Comparison of ENCODE assay signal across 8 mouse cellular contexts in genomic region chr4:107802450-107803331, GRCm38 (mm10). TPM values are rescaled to one million over a fixed set of nuclear protein-coding genes. Genes with fewer than 3 reads are reported as not detected.
DNase-seq lines count a peak whose midpoint lies in the region; ATAC-seq and TF ChIP-seq lines count a peak whose summit lies in the region.

No protein-coding gene starts in this region.

- no peak for TF ChIP-seq CTCF in lung, adult 2 months (IDR thresholded peaks at IDR 0.05; ENCODE audit: insufficient read depth, low read length)

- H3K4me1 ChIP-seq in lung, adult 2 months (ENCODE audit: control insufficient read depth, insufficient read depth, low read length): peaks cover 12% of the 10 kb centered on the region; the same call in 1 of the 2 replicates
- peaks cover 16% of the 10 kb centered on the region for H3K4me1 ChIP-seq in embryonic facial prominence, embryonic 12.5 days
- peaks cover 39% of the 10 kb centered on the region for H3K4me1 ChIP-seq in hindbrain, embryonic 16.5 days (ENCODE audit: control insufficient read depth, insufficient read depth, low read depth, low read length)

- H3K9ac ChIP-seq in embryonic facial prominence, embryonic 12.5 days: peak overlapping the region; percentile 72
- peak overlapping the region; percentile 93 for H3K9ac ChIP-seq in hindbrain, embryonic 16.5 days (ENCODE audit: low read depth, low read length)

- TF ChIP-seq POLR2A in lung, adult 2 months (IDR thresholded peaks at IDR 0.05; ENCODE audit: borderline replicate concordance, extremely low read depth, low read depth, low read length): no peak

- H3K27me3 ChIP-seq in embryonic facial prominence, embryonic 12.5 days: peaks cover 15% of the 10 kb centered on the region; the same call in 1 of the 2 replicates
- no peaks in the 10 kb centered on the region for H3K27me3 ChIP-seq in hindbrain, embryonic 16.5 days (replicated peaks; ENCODE audit: control insufficient read depth, insufficient read depth, low read length)

- peak overlapping the region; percentile 100 for H3K4me2 ChIP-seq in embryonic facial prominence, embryonic 12.5 days (replicated peaks)
- peak overlapping the region; percentile 92 for H3K4me2 ChIP-seq in hindbrain, embryonic 16.5 days (ENCODE audit: low read length)

- DNase-seq in lung, adult 2 months: peak; percentile 25
- no peak for DNase-seq in lung, postnatal 14 days
- DNase-seq in ZHBTc4 (ENCODE audit: low read depth, low spot score): peak; percentile 62
- DNase-seq in lung, postnatal 36 days: peak; percentile 6
- DNase-seq in spleen, postnatal 36 days (ENCODE audit: low spot score in 2 of 2): peak; percentile 3 to 7

- no peaks in the 10 kb centered on the region for H3K36me3 ChIP-seq in embryonic facial prominence, embryonic 12.5 days
- 0 out of 2 replicates have a peak, but pooled peaks cover 2% of the 10 kb centered on the region for H3K36me3 ChIP-seq in hindbrain, embryonic 16.5 days (ENCODE audit: control insufficient read depth, insufficient read depth, low read length)

- under 1% methylated on average over 65 of the region's 65 CpGs for WGBS in lung, adult 2 months
- WGBS in embryonic facial prominence, embryonic 12.5 days: under 1% methylated on average over 64 of the region's 65 CpGs
- under 1% methylated on average over 51 of the region's 65 CpGs for WGBS in hindbrain, embryonic 16.5 days

- H3K4me3 ChIP-seq in lung, adult 2 months (replicated peaks; ENCODE audit: extremely low read depth, low read depth, low read length): peak overlapping the region; percentile 51
- peak overlapping the region; percentile 67 for H3K4me3 ChIP-seq in embryonic facial prominence, embryonic 12.5 days
- peak overlapping the region; percentile 63 for H3K4me3 ChIP-seq in hindbrain, embryonic 16.5 days (ENCODE audit: low read length)

- peak overlapping the region; percentile 67 for H3K27ac ChIP-seq in embryonic facial prominence, embryonic 12.5 days
- peak overlapping the region; percentile 97 for H3K27ac ChIP-seq in hindbrain, embryonic 16.5 days (ENCODE audit: low read depth, low read length)

- ATAC-seq in embryonic facial prominence, embryonic 12.5 days (ENCODE audit: insufficient number of reproducible peaks, insufficient read depth, low FRiP score, low TSS enrichment): no peak
- ATAC-seq in hindbrain, embryonic 16.5 days: peak; percentile 7
- ATAC-seq in frontal cortex, adult (ENCODE audit: low TSS enrichment): no peak

- no peaks in the 10 kb centered on the region for H3K9me3 ChIP-seq in embryonic facial prominence, embryonic 12.5 days
- no peaks in the 10 kb centered on the region for H3K9me3 ChIP-seq in hindbrain, embryonic 16.5 days (ENCODE audit: control insufficient read depth, low read length)

RNA-seq across cellular contexts. Expression of gene Lrp8, which starts 0.6 kb away (rescaled TPM):
- 2.2 and 2.8 TPM in 2 replicates for polyA plus RNA-seq in lung, adult 2 months (2012; rRNA removed)
- 6.2 and 7.2 TPM in 2 replicates for polyA plus RNA-seq in embryonic facial prominence, embryonic 12.5 days (2016; fragmentation: Nextera tagmentation; extraction: Ambion mirVana)
- polyA plus RNA-seq in hindbrain, embryonic 16.5 days (2015; fragmentation: Nextera tagmentation; extraction: Ambion mirVana): 23.8 and 34.7 TPM in 2 replicates
